ENCODE assay signal across 8 mouse cellular contexts in the genomic region with DNA sequence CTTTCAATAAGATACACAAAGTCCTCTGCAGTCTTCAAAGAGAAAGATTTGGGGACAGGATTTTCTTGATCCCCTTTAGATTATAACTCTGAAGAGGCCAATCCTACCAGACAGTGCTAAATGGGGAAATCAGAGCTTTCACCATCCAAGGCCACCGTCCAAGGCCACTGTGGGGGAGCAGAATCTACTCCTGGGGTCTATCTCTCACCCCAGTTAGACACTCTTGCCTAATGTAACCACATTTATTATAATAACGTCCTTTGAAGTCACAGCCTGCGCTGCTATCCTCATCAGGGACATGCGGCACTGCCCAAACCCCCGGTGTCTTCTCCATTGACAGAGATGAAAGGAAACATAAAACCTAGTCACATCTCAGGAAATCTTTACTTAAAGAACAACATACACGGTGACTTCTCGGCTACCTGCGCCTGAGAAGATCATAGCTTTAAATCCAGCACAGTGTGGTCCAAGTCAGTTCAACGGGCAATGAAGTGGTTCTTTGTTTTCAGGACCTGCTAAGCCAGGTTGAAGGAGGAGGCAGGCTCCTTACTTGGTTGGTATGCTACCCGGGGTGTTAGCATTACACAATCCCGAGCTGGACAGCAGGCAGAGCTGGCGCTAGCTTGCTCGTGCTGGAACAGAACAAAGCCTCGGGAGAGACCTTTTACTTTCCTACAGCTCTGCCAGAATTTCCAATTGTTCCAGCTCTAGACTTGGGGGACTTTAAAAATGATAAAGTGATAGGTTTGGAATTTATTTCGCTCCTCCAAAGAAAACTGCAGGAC. TPM values are rescaled to one million over a fixed set of nuclear protein-coding genes. Genes with fewer than 3 reads are reported as not detected.
DNase-seq lines count a peak whose midpoint lies in the region; ATAC-seq lines count a peak whose summit lies in the region.

No protein-coding gene starts in this region.

- no peaks in the 10 kb centered on the region for H3K4me1 ChIP-seq in forebrain, embryonic 14.5 days (ENCODE audit: control insufficient read depth, insufficient read depth, low read length)
- peaks cover 8% of the 10 kb centered on the region for H3K4me1 ChIP-seq in forebrain, embryonic 10.5 days
- H3K4me1 ChIP-seq in kidney, embryonic 16.5 days (ENCODE audit: insufficient read depth, low read length) = peaks cover 8% of the 10 kb centered on the region; the same call in 1 of the 2 replicates
- H3K4me1 ChIP-seq in forebrain, embryonic 13.5 days = 0 out of 2 replicates have a peak, but pooled peaks cover 3% of the 10 kb centered on the region

- no peak overlapping the region for H3K4me3 ChIP-seq in forebrain, embryonic 14.5 days (ENCODE audit: low read depth, low read length)
- H3K4me3 ChIP-seq in forebrain, embryonic 10.5 days = no peak overlapping the region
- H3K4me3 ChIP-seq in kidney, embryonic 16.5 days (ENCODE audit: low read length) = no peak overlapping the region
- H3K4me3 ChIP-seq in forebrain, embryonic 13.5 days = no peak overlapping the region

- no peaks in the 10 kb centered on the region for H3K27me3 ChIP-seq in forebrain, embryonic 14.5 days (replicated peaks; ENCODE audit: control insufficient read depth, insufficient read depth, low read length)
- 0 out of 2 replicates have a peak, but pooled peaks cover 4% of the 10 kb centered on the region for H3K27me3 ChIP-seq in forebrain, embryonic 10.5 days (ENCODE audit: poor library complexity, severe bottlenecking)
- H3K27me3 ChIP-seq in kidney, embryonic 16.5 days (ENCODE audit: insufficient read depth, low read length) = no peaks in the 10 kb centered on the region
- H3K27me3 ChIP-seq in forebrain, embryonic 13.5 days = no peaks in the 10 kb centered on the region

- H3K27ac ChIP-seq in forebrain, embryonic 14.5 days (ENCODE audit: low read depth, low read length) = no peak overlapping the region
- no peak overlapping the region for H3K27ac ChIP-seq in forebrain, embryonic 10.5 days
- no peak overlapping the region for H3K27ac ChIP-seq in kidney, embryonic 16.5 days (ENCODE audit: low read length)
- no peak overlapping the region for H3K27ac ChIP-seq in forebrain, embryonic 13.5 days

- no peaks in the 10 kb centered on the region for H3K36me3 ChIP-seq in forebrain, embryonic 14.5 days (ENCODE audit: control insufficient read depth, insufficient read depth, low read length)
- H3K36me3 ChIP-seq in forebrain, embryonic 10.5 days (replicated peaks) = no peaks in the 10 kb centered on the region
- H3K36me3 ChIP-seq in kidney, embryonic 16.5 days (ENCODE audit: insufficient read depth, low read length) = no peaks in the 10 kb centered on the region
- H3K36me3 ChIP-seq in forebrain, embryonic 13.5 days (ENCODE audit: poor library complexity, severe bottlenecking) = no peaks in the 10 kb centered on the region

- H3K9me3 ChIP-seq in forebrain, embryonic 14.5 days (replicated peaks; ENCODE audit: control insufficient read depth, low read length) = no peaks in the 10 kb centered on the region
- no peaks in the 10 kb centered on the region for H3K9me3 ChIP-seq in forebrain, embryonic 10.5 days
- no peaks in the 10 kb centered on the region; the same call in 1 of the 2 replicates for H3K9me3 ChIP-seq in kidney, embryonic 16.5 days (ENCODE audit: low read length)
- no peaks in the 10 kb centered on the region for H3K9me3 ChIP-seq in forebrain, embryonic 13.5 days (replicated peaks)

- WGBS in forebrain, embryonic 14.5 days = 64% methylated on average over 15 of the region's 15 CpGs
- 72% methylated on average over 15 of the region's 15 CpGs for WGBS in forebrain, embryonic 10.5 days
- WGBS in kidney, embryonic 16.5 days = 45% methylated on average over 15 of the region's 15 CpGs
- WGBS in forebrain, embryonic 13.5 days = 61% methylated on average over 15 of the region's 15 CpGs

- ATAC-seq in forebrain, embryonic 14.5 days = no peak
- ATAC-seq in kidney, embryonic 16.5 days (ENCODE audit: low FRiP score, low TSS enrichment) = peak; percentile 77; the same call in 1 of the 2 replicates
- ATAC-seq in megakaryocyte progenitor cell, adult 5-6 weeks (replicated peaks; ENCODE audit: poor library complexity) = peak; percentile 36
- no peak for ATAC-seq in forebrain, embryonic 13.5 days

- DNase-seq in forebrain, embryonic 14.5 days (ENCODE audit: low spot score) = peak; percentile 17
- no peak for DNase-seq in forebrain, embryonic 10.5 days (ENCODE audit: extremely low spot score, low spot score)
- DNase-seq in NIH3T3 (ENCODE audit: low read depth) = peak; percentile 45
- peak; percentile 24 to 25 for DNase-seq in gastrocnemius, adult 8-10 months (ENCODE audit: low spot score in 2 of 2)
- no peak for DNase-seq in retina, embryonic 14.5 days (ENCODE audit: low spot score)

- H3K9ac ChIP-seq in forebrain, embryonic 14.5 days (ENCODE audit: low read length) = no peak overlapping the region
- H3K9ac ChIP-seq in kidney, embryonic 16.5 days (replicated peaks; ENCODE audit: low read length) = no peak overlapping the region
- H3K9ac ChIP-seq in forebrain, embryonic 13.5 days = no peak overlapping the region

- no peak overlapping the region for H3K4me2 ChIP-seq in forebrain, embryonic 14.5 days (ENCODE audit: low read length)
- no peak overlapping the region for H3K4me2 ChIP-seq in kidney, embryonic 16.5 days (replicated peaks; ENCODE audit: low read depth, low read length)
- no peak overlapping the region for H3K4me2 ChIP-seq in forebrain, embryonic 13.5 days

RNA-seq across cellular contexts. Expression of a gene that starts 23.8 kb away (rescaled TPM):
- polyA plus RNA-seq in forebrain, embryonic 14.5 days (2014; fragmentation: Nextera tagmentation; extraction: Ambion mirVana) = 28.2 and 35.2 TPM in 2 replicates
- polyA plus RNA-seq in forebrain, embryonic 10.5 days (2016; fragmentation: Nextera tagmentation; extraction: Ambion mirVana) = 38.9 and 39.8 TPM in 2 replicates
- 100 to 1,000 TPM; 140 to 155 (median 147) TPM for total RNA-seq in gastrocnemius, adult 8-10 months (2022)
- 42.3 and 42.4 TPM in 2 replicates for polyA plus RNA-seq in kidney, embryonic 16.5 days (2015; fragmentation: Nextera tagmentation; extraction: Ambion mirVana)
- 41.6 and 43.4 TPM in 2 replicates for total RNA-seq in megakaryocyte progenitor cell, adult 5-6 weeks (2015)
- total RNA-seq in megakaryocyte progenitor cell, adult 5-6 weeks (2017) = 31.7 and 41.7 TPM in 2 replicates
- 31.8 and 36.4 TPM in 2 replicates for polyA plus RNA-seq in forebrain, embryonic 13.5 days (2015; fragmentation: Nextera tagmentation; extraction: Ambion mirVana)

Comparison
In these comparisons a context has a peak if more than half of its experiments do, and no peak if none do; other contexts are left out.
1. DNase-seq: peak in forebrain, embryonic 14.5 days (single experiment), NIH3T3 (single experiment) and gastrocnemius, adult 8-10 months (2 of 2); none in forebrain, embryonic 10.5 days (single experiment) and retina, embryonic 14.5 days (single experiment).
2. ATAC-seq: peak in kidney, embryonic 16.5 days (single experiment) and megakaryocyte progenitor cell, adult 5-6 weeks (single experiment); none in forebrain, embryonic 14.5 days (single experiment) and forebrain, embryonic 13.5 days (single experiment).